Mouse (Mus musculus) liver, adult 2 months (tissue): ENCODE measurements around the gene Gm11011. TPM values are rescaled to one million over a fixed set of nuclear protein-coding genes. Genes with fewer than 3 reads are reported as not detected.
A peak's percentile ranks its signal among the peaks of the same experiment; 100 is the strongest.

Experiments
- DNase-seq: peaks from one replicate; pipeline ENCODE4 v3.0.0-alpha.2; 2011; ENCODE audit warnings: low read depth, low spot score; ENCODE audit errors: extremely low read depth
- H3K27ac ChIP-seq: fragments of 200-500 bp; replicated peaks from 2 replicates; pipeline ENCODE4 v1.5.1; 2012; ENCODE audit warnings: low read depth, mild to moderate bottlenecking, control low read depth, inconsistent platforms, low read length; ENCODE audit not compliant: insufficient read depth
- H3K27me3 ChIP-seq: fragments of 200-500 bp; 2 replicates; pipeline ENCODE4 v1.6.1; 2012; ENCODE audit warnings: mild to moderate bottlenecking, moderate library complexity, low read length, inconsistent platforms; ENCODE audit not compliant: control insufficient read depth, insufficient read depth
- H3K36me3 ChIP-seq: fragments of 200-500 bp; 2 replicates; pipeline ENCODE4 v1.6.1; 2012; ENCODE audit warnings: low read length, inconsistent platforms; ENCODE audit not compliant: control insufficient read depth, insufficient read depth
- H3K4me1 ChIP-seq: fragments of 200-500 bp; 2 replicates; pipeline ENCODE4 v1.6.1; 2011; ENCODE audit warnings: low read length; ENCODE audit not compliant: control insufficient read depth, insufficient read depth
- H3K4me3 ChIP-seq: fragments of 200-500 bp; 2 replicates; pipeline ENCODE4 v1.5.1; 2011; ENCODE audit warnings: low read depth, mild to moderate bottlenecking, control low read depth, low read length, moderate library complexity; ENCODE audit not compliant: insufficient read depth
- H3K79me2 ChIP-seq: fragments of 200-500 bp; 2 replicates; pipeline ENCODE4 v1.6.1; 2012; ENCODE audit warnings: inconsistent platforms, mild to moderate bottlenecking, low read length, moderate library complexity; ENCODE audit not compliant: control insufficient read depth, insufficient read depth
- H3K9ac ChIP-seq: fragments of 200-500 bp; 2 replicates; pipeline ENCODE4 v1.6.1; 2012; ENCODE audit warnings: low read depth, mild to moderate bottlenecking, control low read depth, inconsistent platforms, low read length
- CTCF ChIP-seq: fragments of 200-500 bp; IDR thresholded peaks from 2 replicates; pipeline ENCODE4 v1.5.1; 2011; ENCODE audit warnings: low read depth, low read length, control low read depth
- POLR2A ChIP-seq: fragments of 200-500 bp; IDR thresholded peaks from 2 replicates; pipeline ENCODE4 v1.6.1; 2011; ENCODE audit warnings: low read length, control low read depth; ENCODE audit not compliant: insufficient read depth; ENCODE audit errors: extremely low read depth
- WGBS: fragments of 180-500 bp; shearing (Covaris S2); methylation state at CpG from one replicate; pipeline ENCODE4 v1.1.7; 2018; 5-methylcytosine and 5-hydroxymethylcytosine counted together
- polyA plus RNA-seq: library from polyadenylated mRNA; depleted of rRNA; stranded (reverse); fragments of >200 nt; gene quantifications from 2 replicates; pipeline ENCODE4 v1.2.3, GENCODE M21; 2012
- total RNA-seq: library from RNA; depleted of rRNA; stranded (reverse); fragments of >200 nt; gene quantifications from 2 replicates; pipeline ENCODE4 v1.2.3, GENCODE M21; 2014

Gm11011 gene
- total and polyA plus RNA-seq, 2 experiments: not detected

DNA sequence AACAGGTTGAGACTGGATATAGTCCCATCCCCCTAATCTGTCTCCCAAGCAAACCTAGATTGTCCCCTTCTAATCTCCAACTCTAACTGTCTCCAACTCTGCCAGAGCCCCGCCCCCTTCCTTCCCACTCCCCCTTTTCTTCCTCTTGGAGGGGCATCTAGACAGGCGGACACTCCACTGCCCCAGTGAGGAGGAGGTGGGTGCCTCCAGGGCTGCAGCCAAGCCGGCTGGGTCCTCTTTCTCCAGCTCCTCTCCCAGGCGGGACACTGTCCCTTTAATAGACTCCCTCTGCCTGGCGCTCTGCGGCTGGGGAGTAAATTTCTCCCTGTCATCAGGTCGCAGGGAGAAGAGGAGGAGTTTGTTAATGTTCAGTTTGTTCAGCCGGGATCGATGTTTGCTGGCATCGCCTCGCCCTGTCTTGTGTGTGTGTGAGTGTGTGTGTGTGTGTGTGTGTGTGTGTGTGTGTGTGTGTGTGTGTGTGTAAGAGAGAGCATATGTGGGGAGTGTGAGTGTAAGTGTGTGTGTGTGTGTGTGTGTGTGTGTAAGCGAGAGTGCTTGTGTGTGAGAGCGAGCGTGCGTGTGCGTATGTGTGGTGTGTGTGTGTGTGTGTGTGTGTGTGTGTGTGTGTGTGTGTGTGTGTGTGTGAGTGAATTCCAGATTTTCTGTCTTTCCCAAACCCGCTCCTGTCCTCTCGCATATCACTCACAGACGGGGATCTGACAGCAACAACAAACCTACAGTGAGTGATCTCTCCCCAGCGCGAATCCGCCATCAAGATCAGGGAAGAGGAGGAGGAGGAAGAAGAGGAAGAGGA lies 45.0 kb upstream of the Gm11011 start, which contains the start of gene Tshz2:
Gene Tshz2, plus strand, starts transcription at position 676 of the 814 bp plus-strand sequence.
- Histone ChIP-seq H3K79me2 (no peaks in the 10 kb centered on the region), H3K4me3 (peak within 1 kb of the TSS; percentile 72), H3K9ac (peak within 1 kb of the TSS; percentile 82), H3K27ac (peak within 1 kb of the TSS; percentile 72), H3K4me1 (peaks cover 7% of the 10 kb centered on the region; the same call in 1 of the 2 replicates), H3K27me3 (no peaks in the 10 kb centered on the region), H3K36me3 (no peaks in the 10 kb centered on the region)
- 2% methylated on average over 22 of the region's 22 CpGs for WGBS
- TF ChIP-seq POLR2A (no peak), CTCF (no peak)
- DNase-seq: peak; percentile 91

DNA sequence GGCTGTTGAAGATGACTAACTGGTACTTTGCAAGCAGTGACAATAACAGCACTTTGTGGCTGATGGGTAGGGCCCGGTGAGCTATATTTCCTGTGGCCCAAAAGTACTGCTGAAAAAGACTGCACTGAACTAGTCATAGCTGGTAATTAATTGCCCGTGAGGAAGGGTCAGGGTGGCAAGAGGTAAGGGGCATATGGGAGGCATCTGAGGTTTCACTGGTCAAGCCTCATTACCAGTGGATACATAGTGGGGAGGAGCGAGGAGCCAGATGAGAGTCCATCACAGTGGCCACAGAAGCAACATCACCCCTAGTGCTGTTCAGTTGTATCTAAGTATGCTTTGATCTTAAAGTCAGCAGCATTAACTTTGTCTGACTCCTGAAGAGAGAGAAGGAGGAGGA lies 42.5 kb upstream of the Gm11011 start:
- Histone ChIP-seq H3K79me2 (no peaks in the 10 kb centered on the region), H3K9ac (no peak overlapping the region), H3K4me1 (peaks cover 2% of the 10 kb centered on the region; the same call in 1 of the 2 replicates), H3K36me3 (no peaks in the 10 kb centered on the region), H3K4me3 (no peak overlapping the region), H3K27me3 (no peaks in the 10 kb centered on the region), H3K27ac (no peak overlapping the region)
- TF ChIP-seq CTCF (no peak), POLR2A (no peak)
- WGBS: 98% methylated on average over 3 of the region's 3 CpGs
- no peak for DNase-seq

DNA sequence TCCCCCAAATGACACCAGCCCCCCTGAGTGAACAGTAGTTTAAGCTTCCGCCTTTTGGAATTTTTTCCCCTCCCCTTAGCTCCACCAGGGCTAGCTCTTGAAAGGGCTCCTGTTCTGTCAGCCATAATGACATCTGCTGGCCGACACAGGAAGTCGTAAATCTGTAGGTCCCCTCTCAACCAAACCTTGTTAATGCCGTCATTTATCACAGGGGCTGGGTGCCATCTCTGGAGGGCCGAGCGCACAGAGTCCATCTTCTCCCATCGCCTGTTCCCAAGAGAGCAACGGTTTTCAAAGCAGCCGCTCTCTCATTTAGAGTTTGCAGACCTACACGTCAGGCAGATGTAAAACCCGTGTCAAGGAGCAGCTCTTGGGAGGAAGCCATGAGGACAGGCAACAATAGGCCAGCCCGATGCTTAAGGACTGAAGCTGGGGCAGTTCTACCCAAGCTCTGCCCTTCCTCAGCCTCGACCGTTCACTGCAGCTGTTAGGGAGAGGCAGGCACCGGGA lies 33.7 kb upstream of the Gm11011 start:
- no peak for TF ChIP-seq POLR2A
- Histone ChIP-seq H3K4me1 (no peaks in the 10 kb centered on the region), H3K9ac (no peak overlapping the region), H3K36me3 (no peaks in the 10 kb centered on the region), H3K27ac (no peak overlapping the region), H3K79me2 (no peaks in the 10 kb centered on the region), H3K4me3 (no peak overlapping the region), H3K27me3 (no peaks in the 10 kb centered on the region)
- 64% methylated on average over 15 of the region's 15 CpGs for WGBS
- DNase-seq: no peak

DNA sequence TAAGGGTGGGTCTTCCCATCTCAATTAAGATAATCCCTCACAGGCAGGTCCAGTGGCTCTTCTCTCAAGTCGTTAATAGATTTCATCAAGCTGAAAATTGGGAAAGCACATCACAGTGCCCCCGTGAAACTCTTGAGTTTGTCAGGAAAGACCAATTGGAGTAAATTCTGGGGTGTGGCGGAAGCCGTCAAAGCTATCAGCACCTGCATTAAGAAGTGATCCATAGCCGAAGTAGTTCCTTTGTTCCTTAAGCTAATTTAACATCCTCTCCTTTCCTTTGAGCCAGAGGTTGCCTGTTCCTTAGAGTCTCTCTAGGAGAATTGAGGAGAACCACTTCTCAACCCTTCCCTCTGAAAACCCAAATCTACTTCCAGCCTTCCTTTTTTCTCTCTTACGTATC lies 28.5 kb upstream of the Gm11011 start:
- no peaks in the 10 kb centered on the region for H3K4me1 ChIP-seq
- no peak overlapping the region for H3K9ac ChIP-seq
- 84% methylated on average over 6 of the region's 6 CpGs for WGBS
- no peaks in the 10 kb centered on the region for H3K36me3 ChIP-seq
- no peak overlapping the region for H3K4me3 ChIP-seq
- DNase-seq: no peak
- no peak for TF ChIP-seq CTCF
- TF ChIP-seq POLR2A: no peak
- no peaks in the 10 kb centered on the region for H3K27me3 ChIP-seq
- no peaks in the 10 kb centered on the region for H3K79me2 ChIP-seq
- no peak overlapping the region for H3K27ac ChIP-seq

DNA sequence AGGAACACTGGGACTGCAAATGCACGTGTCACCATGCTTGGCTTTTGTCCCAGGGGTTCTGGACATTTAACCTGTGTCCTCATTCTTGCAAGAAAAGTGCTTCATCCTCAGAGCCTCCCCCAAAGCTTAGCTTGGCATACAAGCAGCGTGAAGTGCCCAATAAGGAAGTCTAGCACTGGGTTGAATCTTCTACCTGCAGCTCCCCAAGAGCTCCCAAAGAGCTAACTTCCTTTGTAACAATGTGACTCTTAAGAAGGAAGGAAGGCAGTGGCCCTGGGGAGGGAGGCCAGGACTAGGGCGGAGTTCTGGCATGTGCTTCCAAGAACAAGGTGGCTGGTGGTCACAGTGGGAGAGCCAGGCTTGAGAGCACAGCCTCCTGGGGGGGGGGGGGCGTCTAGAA lies 27.1 kb upstream of the Gm11011 start:
- H3K4me3 ChIP-seq: no peak overlapping the region
- WGBS: 72% methylated on average over 3 of the region's 4 CpGs
- no peaks in the 10 kb centered on the region for H3K36me3 ChIP-seq
- no peak for DNase-seq
- no peaks in the 10 kb centered on the region for H3K79me2 ChIP-seq
- no peak overlapping the region for H3K9ac ChIP-seq
- no peaks in the 10 kb centered on the region for H3K4me1 ChIP-seq
- TF ChIP-seq POLR2A (no peak), CTCF (no peak)
- no peaks in the 10 kb centered on the region for H3K27me3 ChIP-seq
- H3K27ac ChIP-seq: no peak overlapping the region

DNA sequence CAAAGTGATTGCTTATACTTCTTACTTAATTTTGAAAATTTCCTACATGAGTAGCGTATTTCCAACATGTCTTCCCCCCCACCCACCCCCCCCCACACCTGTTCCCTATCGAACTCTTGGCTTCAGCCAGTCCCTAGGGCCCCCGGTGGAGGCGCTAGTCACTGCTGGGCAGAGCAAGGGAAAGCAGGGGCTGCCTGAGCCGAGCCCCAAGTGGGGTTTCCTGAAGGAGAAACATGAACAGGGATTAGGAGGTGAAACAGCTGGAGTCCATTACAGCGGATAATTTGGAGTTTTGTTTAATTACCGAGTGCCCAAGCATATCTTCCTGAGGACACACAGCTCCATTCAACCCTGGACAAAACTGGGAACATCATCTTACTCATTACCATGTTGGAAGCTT lies 24.0 kb upstream of the Gm11011 start:
- no peaks in the 10 kb centered on the region for H3K4me1 ChIP-seq
- no peaks in the 10 kb centered on the region for H3K36me3 ChIP-seq
- no peaks in the 10 kb centered on the region for H3K79me2 ChIP-seq
- no peak overlapping the region for H3K4me3 ChIP-seq
- H3K27ac ChIP-seq: no peak overlapping the region
- H3K27me3 ChIP-seq: no peaks in the 10 kb centered on the region
- TF ChIP-seq POLR2A (no peak), CTCF (no peak)
- no peak for DNase-seq
- H3K9ac ChIP-seq: no peak overlapping the region
- 64% methylated on average over 7 of the region's 7 CpGs for WGBS
